Mouse (Mus musculus): Measurements from ENCODE around the gene Zfp457.

Zfp457 gene

GRCm38 (mm10) chr13:67305822-67306672 is at the start of gene Zfp457:
Zfp457 (minus strand) TSS chr13:67306485.
- peak; percentile 89 for DNase-seq (ENCODE audit: low read depth, low spot score)

- DNase-seq (ENCODE audit: low read depth, low spot score) = no peak
These were observed 45.6 kb upstream of the Zfp457 start for GRCm38 (mm10) chr13:67351854-67352253.

- DNase-seq (ENCODE audit: low read depth, low spot score) = no peak
These were observed 37.1 kb upstream of the Zfp457 start for GRCm38 (mm10) chr13:67343422-67343821.

- no peak for DNase-seq (ENCODE audit: low read depth, low spot score)
These were observed 26.6 kb upstream of the Zfp457 start for GRCm38 (mm10) chr13:67332877-67333276.

GRCm38 (mm10) chr13:67332019-67332724 is 25.9 kb upstream of the Zfp457 start, which contains the start of gene Zfp595:
Zfp595 (minus strand) TSS chr13:67332570.
- peak; percentile 91 for DNase-seq (ENCODE audit: low read depth, low spot score)

GRCm38 (mm10) chr13:67306718-67307117 is 433 bp upstream of the Zfp457 start:
- DNase-seq (ENCODE audit: low read depth, low spot score) = no peak

- DNase-seq (ENCODE audit: low read depth, low spot score) = no peak
These were observed 28.0 kb downstream of the Zfp457 start, which contains the start of gene Zfp458 for GRCm38 (mm10) chr13:67278314-67278713. Zfp458 (minus strand) TSS chr13:67278466.

- peak; percentile 21 for DNase-seq (ENCODE audit: low read depth, low spot score)
These were observed 36.8 kb downstream of the Zfp457 start for GRCm38 (mm10) chr13:67269383-67270065.

GRCm38 (mm10) chr13:67268568-67269369 is 37.5 kb downstream of the Zfp457 start:
- peak; percentile 91 for DNase-seq (ENCODE audit: low read depth, low spot score)

Data from CD4-positive helper T cell, adult 2 months (primary cell).